Mouse (Mus musculus): Measurements from ENCODE around the gene Filip1. TPM values are rescaled to one million over a fixed set of nuclear protein-coding genes. Genes with fewer than 3 reads are reported as not detected.

Gene Filip1
- total and polyA plus RNA-seq, 3 experiments: 0.71 to 1.5 (median 1.3) TPM

DNA sequence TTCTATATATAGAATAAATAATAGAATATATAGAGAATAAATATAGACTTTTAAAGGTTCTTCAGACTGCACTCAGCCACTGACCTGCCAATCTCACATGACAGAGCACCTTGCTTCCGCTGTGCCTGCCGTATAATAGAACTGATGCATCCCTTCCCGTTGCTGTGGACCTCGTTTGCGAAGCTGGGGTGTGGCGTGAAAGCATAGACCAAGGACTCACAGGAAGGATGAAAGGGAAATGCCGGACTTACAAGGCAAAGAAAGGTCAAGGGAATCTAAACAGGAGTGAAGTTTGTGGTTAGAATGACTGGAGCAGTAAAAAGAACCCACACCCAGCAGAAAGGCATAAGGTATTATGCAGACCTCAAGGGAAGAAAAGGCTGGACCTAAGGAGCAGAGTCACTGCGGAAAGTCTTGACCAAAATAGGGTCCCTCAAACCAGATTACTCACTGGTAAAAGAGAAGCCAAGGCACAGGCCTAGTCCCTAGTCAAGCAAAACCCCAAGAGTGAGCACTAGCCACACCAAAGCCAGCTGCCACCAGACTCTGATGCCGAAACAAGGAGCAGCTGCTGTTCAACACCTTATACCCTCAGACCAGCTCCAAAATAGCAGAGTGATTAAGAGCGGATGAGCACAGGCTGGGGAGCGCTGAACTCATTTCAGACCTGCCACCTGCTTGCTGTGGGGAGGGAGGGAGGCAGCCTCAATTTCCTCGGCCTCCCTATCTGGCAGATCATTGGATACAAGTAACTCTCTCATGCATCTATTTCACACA is 45.8 kb downstream of the Filip1 start:
- H3K27ac ChIP-seq (ENCODE audit: insufficient read depth, low read depth): no peak overlapping the region
- H3K79me2 ChIP-seq (replicated peaks; ENCODE audit: control insufficient read depth, extremely low read depth, insufficient read depth, poor library complexity, severe bottlenecking): no peaks in the 10 kb centered on the region
- dilution Hi-C loops (cut with MboI; ENCODE audit: extremely low pct_ligation_motif_present, extremely low pct_unique_long_range_greater_than_20kb, low sequenced_read_pairs) (no loop called here), in situ Hi-C loops (cut with MboI; ENCODE audit: low pct_ligation_motif_present, low pct_unique_long_range_greater_than_20kb, low sequenced_read_pairs) (no loop called here)
- H3K27me3 ChIP-seq (replicated peaks): no peaks in the 10 kb centered on the region
- H3K9ac ChIP-seq (ENCODE audit: insufficient read depth, low read depth): no peak overlapping the region
- TF ChIP-seq CHD2 (IDR thresholded peaks at IDR 0.05; ENCODE audit: low read length) (no peak), POLR2A (IDR thresholded peaks at IDR 0.05; ENCODE audit: low read depth, low read length) (no peak)
- H3K4me2 ChIP-seq (ENCODE audit: insufficient read depth, low read depth, poor library complexity, severe bottlenecking): no peak overlapping the region
- no peak for DNase-seq (ENCODE audit: extremely low read depth)
- H3K36me3 ChIP-seq (replicated peaks in 1 of 2; ENCODE audit: control insufficient read depth in 1 of 2, insufficient read depth in 1 of 2, low read length in 1 of 2): no peaks in the 10 kb centered on the region
- no peaks in the 10 kb centered on the region for H3K9me3 ChIP-seq (replicated peaks; ENCODE audit: low read length)
- H3K4me3 ChIP-seq (replicated peaks in 1 of 3; ENCODE audit: low read depth in 2 of 3, low read length in 2 of 3, poor library complexity in 1 of 3): no peak overlapping the region
- peaks cover 0 to 4% of the 10 kb centered on the region in 2 experiments; a peak in 2 of 4 replicates for H3K4me1 ChIP-seq (ENCODE audit: control insufficient read depth in 1 of 2, insufficient read depth in 2 of 2)

DNA sequence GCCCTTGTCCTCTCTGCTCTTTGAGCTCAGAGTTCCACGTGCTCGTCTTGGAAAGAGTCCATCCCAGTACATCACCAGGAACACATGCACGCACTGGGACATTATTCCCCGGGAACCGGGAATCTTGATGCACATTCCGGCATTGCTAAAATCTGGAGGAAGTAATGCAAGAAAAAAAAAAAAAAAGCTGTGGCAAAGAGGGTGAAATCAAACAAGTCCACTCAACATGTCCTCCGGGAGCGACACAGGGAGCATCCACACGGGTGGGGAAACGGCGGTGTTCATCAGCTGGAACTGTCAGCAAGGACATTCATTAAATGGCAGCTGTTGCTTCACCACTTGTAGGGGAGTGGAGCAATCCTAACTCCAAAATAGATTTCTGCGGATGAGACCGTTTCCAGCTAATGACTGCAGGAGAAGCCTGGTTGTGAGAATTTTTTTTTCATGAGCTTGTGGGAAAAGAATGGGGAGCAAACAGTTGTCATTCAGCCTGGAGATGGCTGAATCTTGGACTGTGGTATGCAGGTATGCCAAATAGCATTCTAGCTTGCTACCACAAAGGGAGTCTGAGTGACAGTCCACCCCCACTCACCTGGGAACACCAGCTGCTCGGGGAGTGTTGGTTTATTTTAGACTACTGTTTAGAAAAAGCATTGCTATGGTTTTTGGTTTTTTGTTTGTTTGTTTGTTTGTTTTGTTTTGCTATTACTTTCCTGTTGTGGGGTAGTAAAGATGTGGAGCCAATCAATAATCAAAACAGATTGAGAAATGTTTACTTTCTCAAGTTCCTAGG is 46.9 kb downstream of the Filip1 start:
- in situ Hi-C loops (cut with MboI; ENCODE audit: low pct_ligation_motif_present, low pct_unique_long_range_greater_than_20kb, low sequenced_read_pairs): no loop called here
- no peak overlapping the region for H3K27ac ChIP-seq (ENCODE audit: insufficient read depth, low read depth)
- H3K36me3 ChIP-seq (replicated peaks in 1 of 2; ENCODE audit: control insufficient read depth in 1 of 2, insufficient read depth in 1 of 2, low read length in 1 of 2): no peaks in the 10 kb centered on the region
- no peak for TF ChIP-seq CHD2 (IDR thresholded peaks at IDR 0.05; ENCODE audit: low read length)
- TF ChIP-seq JUND (conservative IDR thresholded peaks at IDR 0.05; ENCODE audit: low read depth, low read length): no peak
- no peak for TF ChIP-seq CTCF (conservative IDR thresholded peaks at IDR 0.05 in 1 of 2, IDR thresholded peaks at IDR 0.05 in 1 of 2; ENCODE audit: low read depth in 2 of 2, low read length in 2 of 2)
- TF ChIP-seq KAT2A (IDR thresholded peaks at IDR 0.05; ENCODE audit: insufficient replicate concordance, low read length): no peak
- TF ChIP-seq MXI1 (IDR thresholded peaks at IDR 0.05; ENCODE audit: low read depth, low read length): no peak
- no peak for TF ChIP-seq TBP (conservative IDR thresholded peaks at IDR 0.05; ENCODE audit: low read depth, low read length)
- no peak for TF ChIP-seq IRF4 (IDR thresholded peaks at IDR 0.05; ENCODE audit: low read depth, low read length)
- no peak for TF ChIP-seq BHLHE40 (IDR thresholded peaks at IDR 0.05; ENCODE audit: low read depth, low read length)
- TF ChIP-seq NELFE (IDR thresholded peaks at IDR 0.05; ENCODE audit: low read depth, low read length): no peak
- no peak for TF ChIP-seq EP300 (IDR thresholded peaks at IDR 0.05; ENCODE audit: low read length)
- no peak for TF ChIP-seq NRF1 (IDR thresholded peaks at IDR 0.05; ENCODE audit: low read depth, low read length)
- no peak for TF ChIP-seq MYC (IDR thresholded peaks at IDR 0.05; ENCODE audit: low read depth, low read length)
- no peak for TF ChIP-seq E2F4 (IDR thresholded peaks at IDR 0.05; ENCODE audit: insufficient replicate concordance, low read depth, low read length)
- no peak for TF ChIP-seq ZNF384 (IDR thresholded peaks at IDR 0.05; ENCODE audit: low read depth, low read length)
- TF ChIP-seq ETS1 (conservative IDR thresholded peaks at IDR 0.05; ENCODE audit: low read depth, low read length): no peak
- TF ChIP-seq ZKSCAN1 (IDR thresholded peaks at IDR 0.05; ENCODE audit: borderline replicate concordance, low read depth, low read length): no peak
- TF ChIP-seq MAX (IDR thresholded peaks at IDR 0.05; ENCODE audit: low read length): no peak
- no peak for TF ChIP-seq ZMIZ1 (IDR thresholded peaks at IDR 0.05; ENCODE audit: low read depth, low read length)
- no peak for TF ChIP-seq PAX5 (IDR thresholded peaks at IDR 0.05; ENCODE audit: low read length)
- H3K4me2 ChIP-seq (ENCODE audit: insufficient read depth, low read depth, poor library complexity, severe bottlenecking): no peak overlapping the region
- DNase-seq (ENCODE audit: extremely low read depth): no peak
- no peak overlapping the region for H3K9ac ChIP-seq (ENCODE audit: insufficient read depth, low read depth)
- H3K4me3 ChIP-seq (replicated peaks in 1 of 3; ENCODE audit: low read depth in 2 of 3, low read length in 2 of 3, poor library complexity in 1 of 3): no peak overlapping the region
- no peaks in the 10 kb centered on the region for H3K79me2 ChIP-seq (replicated peaks; ENCODE audit: control insufficient read depth, extremely low read depth, insufficient read depth, poor library complexity, severe bottlenecking)
- dilution Hi-C loops (cut with MboI; ENCODE audit: extremely low pct_ligation_motif_present, extremely low pct_unique_long_range_greater_than_20kb, low sequenced_read_pairs): no loop called here
- no peaks in the 10 kb centered on the region for H3K9me3 ChIP-seq (replicated peaks; ENCODE audit: low read length)
- no peaks in the 10 kb centered on the region for H3K27me3 ChIP-seq (replicated peaks)
- peaks cover 0 to 3% of the 10 kb centered on the region in 2 experiments; a peak in 2 of 4 replicates for H3K4me1 ChIP-seq (ENCODE audit: control insufficient read depth in 1 of 2, insufficient read depth in 2 of 2)

All from CH12.LX (cell line).